Mouse (Mus musculus): ENCODE measurements around the gene Sema6d.

DNA sequence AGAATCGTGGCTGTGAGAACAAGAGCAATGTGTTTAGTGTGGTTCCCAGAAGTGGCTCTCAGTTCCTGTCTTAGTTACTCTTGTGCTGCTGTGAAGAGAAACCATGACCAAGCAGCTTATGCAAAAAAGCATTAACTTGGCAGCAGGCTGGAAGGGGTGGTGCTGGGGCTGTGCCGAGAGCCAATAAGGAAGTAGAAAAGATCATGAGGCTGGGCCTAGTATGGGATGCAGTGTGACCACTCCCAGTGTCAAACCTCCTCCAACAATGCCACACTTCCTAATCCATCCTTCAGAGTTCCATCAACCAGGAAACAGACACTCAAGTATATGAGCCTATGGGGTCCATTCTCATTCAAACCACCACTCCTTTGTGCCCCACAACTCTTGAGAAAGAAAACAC lies 199.6 kb downstream of the Sema6d start:
- TF ChIP-seq POLR2A (IDR thresholded peaks at IDR 0.05; ENCODE audit: borderline replicate concordance, insufficient read depth, low read length) (no peak), CTCF (IDR thresholded peaks at IDR 0.05; ENCODE audit: borderline replicate concordance, insufficient read depth, low read depth, low read length) (no peak)
